Mouse (Mus musculus) thymus, postnatal 25 days (tissue): Measurements from ENCODE around the gene Osbpl3.

Source experiments
- DNase-seq: peaks from one replicate; pipeline ENCODE4 v3.0.0; 2022

Gene Osbpl3

GRCm38 (mm10) chr6:50263670-50264069 is 192.3 kb downstream of the Osbpl3 start, which contains the start of gene Gsdme:
Gsdme (minus strand) TSS chr6:50263862.
- DNase-seq = no peak

DNA sequence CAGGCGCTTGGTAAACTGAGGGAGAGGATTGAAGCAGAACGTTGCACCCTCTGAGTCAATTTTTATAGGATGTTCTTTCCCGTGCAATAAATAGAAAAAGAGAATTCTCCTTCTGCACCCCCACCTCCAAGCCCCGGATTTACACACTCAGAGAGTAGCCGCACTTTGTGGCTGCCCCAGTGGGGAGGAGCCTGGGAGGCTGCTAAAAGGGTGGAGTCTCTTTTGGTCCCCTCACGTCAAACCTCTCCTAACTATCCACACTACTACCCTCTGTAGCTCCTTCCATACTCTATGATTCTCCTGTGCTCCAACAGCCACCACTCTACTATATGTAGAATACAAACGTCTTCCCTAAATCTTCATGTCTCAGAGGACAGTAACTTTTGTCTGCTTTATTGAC is 193.7 kb downstream of the Osbpl3 start:
- DNase-seq = no peak

GRCm38 (mm10) chr6:50261922-50262261 is 194.1 kb downstream of the Osbpl3 start:
- DNase-seq = no peak

GRCm38 (mm10) chr6:50261201-50261921 is 194.6 kb downstream of the Osbpl3 start:
- peak; percentile 72 for DNase-seq

DNA sequence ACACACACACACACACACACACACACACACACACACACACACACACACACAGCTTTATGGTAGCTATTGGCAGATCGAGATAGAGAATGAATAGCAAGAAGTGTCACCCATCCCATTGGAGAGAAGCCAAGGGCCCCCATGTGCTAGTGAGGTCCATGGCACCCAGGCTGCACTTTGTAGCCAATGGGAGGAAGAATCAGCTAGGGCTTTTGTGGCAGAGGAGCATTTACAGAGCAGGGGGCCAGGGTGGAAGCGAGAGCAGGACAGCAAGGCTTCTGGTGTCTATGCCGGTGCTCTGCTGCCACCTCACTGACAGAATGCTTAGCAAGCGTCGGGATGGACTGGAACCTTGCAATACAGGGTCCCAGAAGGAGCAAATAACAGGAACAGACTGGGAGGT is 200.6 kb downstream of the Osbpl3 start:
- no peak for DNase-seq

- no peak for DNase-seq
Measured at GRCm38 (mm10) chr6:50254723-50255184, 201.2 kb downstream of the Osbpl3 start.

GRCm38 (mm10) chr6:50252690-50253089 is 203.3 kb downstream of the Osbpl3 start:
- DNase-seq = peak; percentile 72

GRCm38 (mm10) chr6:50247791-50248190 is 208.2 kb downstream of the Osbpl3 start:
- no peak for DNase-seq

- DNase-seq = peak; percentile 21
Measured at GRCm38 (mm10) chr6:50247356-50247755, 208.6 kb downstream of the Osbpl3 start.

DNA sequence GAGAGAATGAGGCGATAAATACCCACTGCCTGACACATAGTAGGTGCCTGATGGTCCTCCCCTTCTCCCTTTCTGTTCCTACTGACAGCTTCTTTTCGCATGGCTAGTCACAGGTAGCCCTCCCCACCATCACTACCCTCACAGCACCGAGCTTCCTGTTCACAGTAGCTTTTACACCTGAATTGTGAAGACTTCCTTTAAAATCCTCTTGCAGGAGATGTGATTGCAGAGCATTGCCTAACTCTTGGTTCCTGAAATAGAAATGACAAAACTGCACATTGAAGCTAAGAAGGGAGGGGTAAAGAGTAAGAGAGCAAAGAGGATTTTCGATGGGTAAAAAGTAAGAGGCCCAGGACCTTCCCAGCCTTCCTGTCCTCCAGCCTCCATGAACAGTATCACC is 211.0 kb downstream of the Osbpl3 start:
- DNase-seq = peak; percentile 17

- no peak for DNase-seq
Measured at GRCm38 (mm10) chr6:50244126-50244525, 211.9 kb downstream of the Osbpl3 start.
